Mouse (Mus musculus): ENCODE data around the gene Pygm.

Pygm gene

GRCm38 (mm10) chr19:6445761-6446423 lies 61.7 kb downstream of the Pygm start:
- no peak for DNase-seq (ENCODE audit: low spot score)

- no peak for DNase-seq (ENCODE audit: low spot score)
Measured at GRCm38 (mm10) chr19:6446736-6447437, 62.7 kb downstream of the Pygm start.
